Mouse (Mus musculus): ENCODE data around the gene Zfp180. TPM values are rescaled to one million over a fixed set of nuclear protein-coding genes. Genes with fewer than 3 reads are reported as not detected.

The Zfp180 gene
- polyA plus RNA-seq, 1 experiment, result 18.2 TPM

DNA sequence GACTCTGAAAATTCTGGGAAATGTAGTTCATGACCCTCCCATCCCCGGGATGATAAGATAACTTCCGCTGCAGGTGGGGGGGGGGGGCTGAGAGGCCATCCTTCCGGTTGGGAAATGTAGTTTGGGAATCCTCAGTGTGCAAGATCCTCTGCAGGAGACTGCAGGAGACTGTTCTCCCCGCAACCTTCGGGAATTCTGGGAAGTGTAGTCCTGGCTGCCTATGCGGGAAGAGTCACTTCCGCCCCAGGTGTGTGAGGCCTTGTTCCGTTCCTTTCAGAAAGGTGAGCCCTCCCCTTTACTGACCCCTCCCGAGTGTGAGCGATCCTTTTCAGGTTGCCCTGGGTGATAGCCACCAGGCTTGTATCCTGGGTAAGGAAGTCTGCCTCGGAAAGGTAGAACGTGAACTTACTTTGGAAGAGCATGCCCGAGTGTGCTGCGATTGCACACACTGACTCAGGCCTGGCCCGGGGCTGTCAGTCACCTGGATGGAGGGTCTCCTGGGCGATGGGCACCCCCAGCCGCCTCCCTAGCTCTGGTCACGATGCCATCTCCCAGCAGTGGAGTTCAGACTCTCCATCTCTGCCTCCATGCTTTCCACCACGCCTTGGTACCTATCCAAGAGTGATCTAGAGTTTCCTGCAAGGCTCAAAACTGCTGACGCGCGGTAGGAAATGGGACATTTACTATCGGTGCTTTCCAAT is 30.6 kb downstream of the Zfp180 start, which contains the start of gene Zfp112:
Zfp112 (plus strand) TSS at position 159 of the 701 bp plus-strand sequence.
- H3K27me3 ChIP-seq (ENCODE audit: control insufficient read depth, insufficient read depth, low read length, poor library complexity, severe bottlenecking), result no peaks in the 10 kb centered on the region
- H3K4me3 ChIP-seq (ENCODE audit: low read depth, low read length), result peak within 1 kb of the TSS; percentile 99
- TF ChIP-seq CTCF (IDR thresholded peaks at IDR 0.05; ENCODE audit: low read depth, low read length) (no peak), EP300 (IDR thresholded peaks at IDR 0.05; ENCODE audit: insufficient read depth, low read depth, low read length) (no peak), POLR2A (IDR thresholded peaks at IDR 0.05; ENCODE audit: insufficient read depth, low read length) (no peak)
- H3K4me1 ChIP-seq (ENCODE audit: control insufficient read depth, insufficient read depth, low read length), result no peaks in the 10 kb centered on the region
- no peaks in the 10 kb centered on the region for H3K36me3 ChIP-seq (ENCODE audit: control insufficient read depth, insufficient read depth, low read length, poor library complexity, severe bottlenecking)
- H3K9me3 ChIP-seq (replicated peaks; ENCODE audit: control insufficient read depth, insufficient read depth, low read length, poor library complexity, severe bottlenecking), result peaks cover 1% of the 10 kb centered on the region; the same call in 1 of the 2 replicates
- no peak within 1 kb of the TSS for H3K27ac ChIP-seq (ENCODE audit: insufficient read depth, low read length)
- H3K9ac ChIP-seq (ENCODE audit: low read depth, poor library complexity, severe bottlenecking), result peak within 1 kb of the TSS; percentile 49

DNA sequence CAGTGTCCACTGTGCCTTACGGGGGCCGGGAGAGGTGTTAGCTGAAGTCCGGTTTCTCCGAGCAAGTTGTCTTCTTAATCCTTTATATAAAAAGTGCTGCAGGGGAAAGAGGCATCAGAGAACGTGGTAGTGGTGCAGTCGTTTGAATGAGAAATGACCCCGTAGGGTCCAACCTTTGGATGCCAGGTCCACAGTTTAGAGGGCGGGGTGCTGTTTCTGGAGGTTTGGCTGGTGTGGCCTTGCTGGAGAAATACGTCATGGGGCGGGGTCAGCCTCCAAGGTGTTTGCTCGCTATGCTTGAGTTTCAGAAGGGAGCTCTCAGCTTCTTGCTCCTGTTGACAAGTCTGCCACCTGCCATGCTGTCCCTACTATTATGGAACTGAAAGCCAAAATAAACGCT is 31.3 kb downstream of the Zfp180 start:
- H3K4me1 ChIP-seq (ENCODE audit: control insufficient read depth, insufficient read depth, low read length), result no peaks in the 10 kb centered on the region
- H3K27ac ChIP-seq (ENCODE audit: insufficient read depth, low read length), result no peak overlapping the region
- no peaks in the 10 kb centered on the region for H3K27me3 ChIP-seq (ENCODE audit: control insufficient read depth, insufficient read depth, low read length, poor library complexity, severe bottlenecking)
- TF ChIP-seq POLR2A (IDR thresholded peaks at IDR 0.05; ENCODE audit: insufficient read depth, low read length), result no peak
- H3K9ac ChIP-seq (ENCODE audit: low read depth, poor library complexity, severe bottlenecking), result peak overlapping the region; percentile 39
- no peaks in the 10 kb centered on the region for H3K36me3 ChIP-seq (ENCODE audit: control insufficient read depth, insufficient read depth, low read length, poor library complexity, severe bottlenecking)
- H3K4me3 ChIP-seq (ENCODE audit: low read depth, low read length), result peak overlapping the region; percentile 94
- H3K9me3 ChIP-seq (replicated peaks; ENCODE audit: control insufficient read depth, insufficient read depth, low read length, poor library complexity, severe bottlenecking), result no peaks in the 10 kb centered on the region

DNA sequence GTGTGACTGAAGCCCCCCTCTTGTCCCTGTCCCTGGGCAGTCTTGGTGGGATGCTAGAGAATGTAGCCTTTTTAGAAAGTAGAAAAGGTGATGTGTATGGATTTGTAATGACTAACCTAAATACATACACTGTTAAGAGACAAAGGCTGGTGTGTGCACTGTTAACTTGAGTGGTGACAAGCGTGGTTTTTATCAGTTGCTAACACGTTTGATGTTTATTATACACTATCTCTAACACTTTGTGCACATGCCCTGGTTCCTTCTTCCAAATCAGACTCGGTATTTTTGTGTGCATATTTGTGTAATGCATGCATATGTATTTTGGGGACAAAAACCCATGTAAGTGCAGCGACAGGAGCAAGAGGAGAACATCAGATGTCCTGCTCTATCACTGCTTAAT is 34.9 kb downstream of the Zfp180 start:
- TF ChIP-seq POLR2A (IDR thresholded peaks at IDR 0.05; ENCODE audit: insufficient read depth, low read length), result no peak
- TF ChIP-seq CTCF (IDR thresholded peaks at IDR 0.05; ENCODE audit: low read depth, low read length), result no peak
- no peak for TF ChIP-seq EP300 (IDR thresholded peaks at IDR 0.05; ENCODE audit: insufficient read depth, low read depth, low read length)
- Histone ChIP-seq H3K27ac (ENCODE audit: insufficient read depth, low read length) (no peak overlapping the region), H3K36me3 (ENCODE audit: control insufficient read depth, insufficient read depth, low read length, poor library complexity, severe bottlenecking) (no peaks in the 10 kb centered on the region), H3K4me3 (ENCODE audit: low read depth, low read length) (no peak overlapping the region), H3K4me1 (ENCODE audit: control insufficient read depth, insufficient read depth, low read length) (no peaks in the 10 kb centered on the region), H3K9ac (ENCODE audit: low read depth, poor library complexity, severe bottlenecking) (no peak overlapping the region), H3K9me3 (replicated peaks; ENCODE audit: control insufficient read depth, insufficient read depth, low read length, poor library complexity, severe bottlenecking) (no peaks in the 10 kb centered on the region), H3K27me3 (ENCODE audit: control insufficient read depth, insufficient read depth, low read length, poor library complexity, severe bottlenecking) (no peaks in the 10 kb centered on the region)

DNA sequence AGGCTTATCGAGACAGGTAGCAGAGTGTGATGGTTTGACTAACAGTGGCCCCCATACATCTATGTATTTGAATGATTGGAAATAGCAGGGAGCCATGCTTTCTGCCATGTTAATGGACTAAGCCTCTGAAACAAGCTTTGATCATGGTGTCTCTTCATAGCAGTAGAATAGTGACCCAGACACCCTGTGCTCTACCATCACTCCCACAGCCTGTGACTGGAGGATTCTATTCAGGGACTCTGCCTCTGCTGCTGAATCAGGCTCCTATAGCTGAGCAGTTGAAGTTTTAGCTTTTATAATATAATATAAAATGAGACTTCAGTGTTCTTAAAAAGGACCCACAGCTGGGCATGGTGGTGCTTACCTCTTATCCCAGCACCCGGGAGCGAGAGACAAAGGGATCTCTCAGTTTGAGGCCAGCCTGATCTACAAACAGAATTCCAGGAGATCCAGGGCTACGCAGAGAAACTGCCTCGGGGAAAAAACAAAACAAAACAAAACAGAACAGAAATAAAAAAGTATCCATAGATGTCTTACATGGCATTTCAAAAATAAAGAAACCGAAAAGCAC is 51.8 kb downstream of the Zfp180 start:
- Histone ChIP-seq H3K9ac (ENCODE audit: low read depth, poor library complexity, severe bottlenecking) (peak overlapping the region; percentile 41), H3K4me1 (ENCODE audit: control insufficient read depth, insufficient read depth, low read length) (no peaks in the 10 kb centered on the region), H3K27ac (ENCODE audit: insufficient read depth, low read length) (no peak overlapping the region), H3K4me3 (ENCODE audit: low read depth, low read length) (peak overlapping the region; percentile 91), H3K9me3 (replicated peaks; ENCODE audit: control insufficient read depth, insufficient read depth, low read length, poor library complexity, severe bottlenecking) (no peaks in the 10 kb centered on the region), H3K36me3 (ENCODE audit: control insufficient read depth, insufficient read depth, low read length, poor library complexity, severe bottlenecking) (no peaks in the 10 kb centered on the region), H3K27me3 (ENCODE audit: control insufficient read depth, insufficient read depth, low read length, poor library complexity, severe bottlenecking) (no peaks in the 10 kb centered on the region)
- no peak for TF ChIP-seq EP300 (IDR thresholded peaks at IDR 0.05; ENCODE audit: insufficient read depth, low read depth, low read length)
- no peak for TF ChIP-seq POLR2A (IDR thresholded peaks at IDR 0.05; ENCODE audit: insufficient read depth, low read length)
- TF ChIP-seq CTCF (IDR thresholded peaks at IDR 0.05; ENCODE audit: low read depth, low read length), result no peak

DNA sequence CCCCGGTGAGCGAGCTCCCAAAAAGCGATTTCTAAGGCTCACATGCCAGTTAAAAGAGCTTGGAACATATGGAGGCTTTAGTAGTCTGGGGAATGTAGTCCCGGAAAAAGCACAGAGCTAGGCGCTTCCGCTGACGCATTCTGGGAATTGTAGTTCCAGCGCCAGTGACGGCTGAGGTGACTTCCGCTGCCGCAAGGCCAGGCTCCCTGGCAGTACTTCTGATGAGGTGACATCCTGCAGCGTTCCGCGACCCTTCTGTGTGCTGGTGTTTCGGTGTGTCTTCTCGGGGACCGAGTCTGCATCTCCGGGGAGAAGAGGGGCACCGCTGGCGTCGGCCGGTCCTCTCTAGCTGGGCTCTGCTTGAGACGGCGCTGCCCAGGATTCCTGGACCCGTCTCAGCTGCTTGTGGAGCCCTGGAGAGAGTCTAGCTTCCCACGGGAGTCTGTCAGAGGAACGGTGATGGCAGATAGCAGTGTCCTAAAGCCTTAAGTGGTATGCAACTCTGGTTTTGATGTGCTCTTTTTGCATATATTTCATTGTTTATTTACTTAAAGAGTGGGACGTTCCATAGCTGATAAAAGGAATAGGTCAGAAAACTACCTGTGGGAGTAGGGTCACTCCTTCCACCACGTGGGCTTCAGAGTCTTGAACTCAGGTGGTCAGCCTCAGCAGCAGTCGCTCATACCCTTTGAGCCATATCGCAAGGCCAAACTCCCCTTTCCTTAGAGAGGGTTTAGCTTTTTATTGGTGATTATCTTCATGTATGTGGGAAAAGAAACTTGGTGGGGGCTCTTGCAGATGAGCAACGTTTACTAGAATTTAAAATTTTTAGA is 52.5 kb downstream of the Zfp180 start, which contains the start of gene Zfp235:
Zfp235 (plus strand) TSS at position 174 of the 833 bp plus-strand sequence.
- peak within 1 kb of the TSS; percentile 41 for H3K9ac ChIP-seq (ENCODE audit: low read depth, poor library complexity, severe bottlenecking)
- no peaks in the 10 kb centered on the region for H3K4me1 ChIP-seq (ENCODE audit: control insufficient read depth, insufficient read depth, low read length)
- TF ChIP-seq EP300 (IDR thresholded peaks at IDR 0.05; ENCODE audit: insufficient read depth, low read depth, low read length) (no peak), POLR2A (IDR thresholded peaks at IDR 0.05; ENCODE audit: insufficient read depth, low read length) (peak; percentile 58)
- H3K4me3 ChIP-seq (ENCODE audit: low read depth, low read length), result peak within 1 kb of the TSS; percentile 91
- no peaks in the 10 kb centered on the region for H3K9me3 ChIP-seq (replicated peaks; ENCODE audit: control insufficient read depth, insufficient read depth, low read length, poor library complexity, severe bottlenecking)
- no peaks in the 10 kb centered on the region for H3K36me3 ChIP-seq (ENCODE audit: control insufficient read depth, insufficient read depth, low read length, poor library complexity, severe bottlenecking)
- H3K27ac ChIP-seq (ENCODE audit: insufficient read depth, low read length), result no peak within 1 kb of the TSS
- no peaks in the 10 kb centered on the region for H3K27me3 ChIP-seq (ENCODE audit: control insufficient read depth, insufficient read depth, low read length, poor library complexity, severe bottlenecking)
